Mouse (Mus musculus) hindbrain, embryonic 16.5 days (tissue): ENCODE measurements at regions not wholly inside any gene's neighbourhood (a gene's known extent, or its start where the extent isn't known, plus 50 kb on each side); places are given as distances from the start of the nearest gene placed in this dataset.

Experiments used
- ATAC-seq: fragments of 200-750 bp; cut with Nextera tagmentation; 2 replicates; pipeline ENCODE4 v1.8.0; 2017; ENCODE audit warnings: moderate TSS enrichment, moderate library complexity
- H3K27ac ChIP-seq: fragments of 300-500 bp; sonication (generic); 2 replicates; pipeline ENCODE4 v1.5.1; 2014; ENCODE audit warnings: low read depth, mild to moderate bottlenecking, control low read depth, low read length, moderate library complexity
- H3K27me3 ChIP-seq: fragments of 300-500 bp; sonication (generic); replicated peaks from 2 replicates; pipeline ENCODE4 v1.6.1; 2014; ENCODE audit warnings: low read length; ENCODE audit not compliant: control insufficient read depth, insufficient read depth
- H3K36me3 ChIP-seq: fragments of 300-500 bp; sonication (generic); 2 replicates; pipeline ENCODE4 v1.6.1; 2014; ENCODE audit warnings: mild to moderate bottlenecking, low read length, moderate library complexity, mixed read lengths; ENCODE audit not compliant: control insufficient read depth, insufficient read depth
- H3K4me1 ChIP-seq: fragments of 300-500 bp; sonication (generic); 2 replicates; pipeline ENCODE4 v1.6.1; 2014; ENCODE audit warnings: low read depth, low read length; ENCODE audit not compliant: control insufficient read depth, insufficient read depth
- H3K4me2 ChIP-seq: fragments of 300-500 bp; sonication (generic); 2 replicates; pipeline ENCODE4 v1.6.1; 2014; ENCODE audit warnings: mild to moderate bottlenecking, low read length, control low read depth, moderate library complexity
- H3K4me3 ChIP-seq: fragments of 300-500 bp; sonication (generic); 2 replicates; pipeline ENCODE4 v1.5.1; 2014; ENCODE audit warnings: mild to moderate bottlenecking, low read length, control low read depth, moderate library complexity
- H3K9ac ChIP-seq: fragments of 300-500 bp; sonication (generic); 2 replicates; pipeline ENCODE4 v1.6.1; 2014; ENCODE audit warnings: low read depth, mild to moderate bottlenecking, control low read depth, low read length, moderate library complexity
- H3K9me3 ChIP-seq: fragments of 300-500 bp; sonication (generic); 2 replicates; pipeline ENCODE4 v1.6.1; 2014; ENCODE audit warnings: mild to moderate bottlenecking, low read length, moderate library complexity; ENCODE audit not compliant: control insufficient read depth
- WGBS: fragments of 180-500 bp; shearing (Covaris S2); extraction: QIAGEN DNeasy Blood & Tissue Kit; methylation state at CpG from one replicate; pipeline ENCODE4 v1.1.7; 2014; 5-methylcytosine and 5-hydroxymethylcytosine counted together

DNA sequence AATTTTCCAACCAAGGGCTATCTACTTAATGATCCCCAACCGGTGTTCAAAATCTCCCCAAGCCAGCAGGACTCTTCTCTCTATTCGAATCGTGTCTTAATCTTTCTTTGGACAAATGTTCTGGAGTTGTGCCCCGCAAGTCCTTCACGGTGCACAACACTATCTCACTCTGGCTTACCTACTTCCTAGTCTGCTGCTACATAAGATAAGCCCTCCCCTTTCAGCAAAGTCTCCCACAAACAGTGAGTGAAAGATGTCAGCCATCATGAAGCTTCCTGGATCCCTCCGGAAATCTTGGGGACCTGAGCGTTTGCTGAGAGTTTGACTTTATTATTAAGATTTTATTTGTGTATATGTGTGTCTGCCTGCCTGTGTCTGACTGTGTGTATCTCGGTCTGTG lies 344.7 kb upstream of the Noct start:
- no peak overlapping the region for H3K4me2 ChIP-seq
- H3K27ac ChIP-seq = no peak overlapping the region
- H3K36me3 ChIP-seq = no peaks in the 10 kb centered on the region
- H3K9me3 ChIP-seq = no peaks in the 10 kb centered on the region
- H3K4me1 ChIP-seq = peaks cover 5% of the 10 kb centered on the region
- no peak overlapping the region for H3K4me3 ChIP-seq
- ATAC-seq = no peak
- H3K9ac ChIP-seq = no peak overlapping the region
- H3K27me3 ChIP-seq = no peaks in the 10 kb centered on the region
- WGBS = 80% methylated on average over 8 of the region's 8 CpGs

DNA sequence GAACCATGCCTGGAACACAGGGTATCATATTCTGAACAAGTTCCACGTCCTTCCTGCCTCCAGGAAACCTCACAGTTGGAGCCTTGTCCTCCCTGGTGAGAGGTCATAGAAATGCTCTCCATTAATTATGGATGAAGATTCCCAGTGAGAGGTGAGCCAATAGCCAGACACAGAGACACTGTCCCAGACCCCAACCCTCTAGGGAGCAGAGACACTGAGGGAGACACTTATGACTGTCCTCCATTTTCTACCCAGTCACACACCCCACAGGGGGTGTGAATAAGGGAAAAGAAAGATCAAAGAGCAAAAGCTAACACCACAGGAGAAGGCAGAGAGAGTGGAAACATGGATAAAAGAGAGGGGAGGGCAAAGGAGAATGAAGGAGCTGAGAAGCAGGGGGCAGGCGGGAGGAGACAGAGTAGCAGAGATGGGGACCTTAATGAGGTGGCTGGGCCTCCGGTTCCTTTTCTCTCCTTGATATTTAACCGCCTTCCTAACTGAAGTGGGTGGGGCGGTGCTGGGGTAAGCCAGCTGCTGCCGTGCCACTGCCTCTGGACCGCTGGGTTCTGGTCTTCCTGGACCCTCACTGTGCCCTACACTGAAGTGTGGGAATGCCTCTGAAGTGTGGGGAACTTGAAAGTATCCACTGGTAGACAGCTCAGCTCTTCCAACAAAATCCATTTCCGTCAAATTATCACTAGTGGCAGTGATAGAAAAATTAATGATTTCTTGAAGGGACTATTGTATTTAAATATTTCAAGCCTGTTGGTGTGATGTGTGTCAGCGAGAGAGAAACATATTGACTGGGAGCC lies 342.6 kb upstream of the Noct start:
- H3K27ac ChIP-seq = peak overlapping the region; percentile 58
- 15% methylated on average over 9 of the region's 9 CpGs for WGBS
- H3K4me1 ChIP-seq = peaks cover 5% of the 10 kb centered on the region
- no peaks in the 10 kb centered on the region for H3K9me3 ChIP-seq
- H3K4me2 ChIP-seq = no peak overlapping the region
- no peaks in the 10 kb centered on the region for H3K27me3 ChIP-seq
- no peak overlapping the region for H3K9ac ChIP-seq
- ATAC-seq = peak; percentile 79
- no peak overlapping the region for H3K4me3 ChIP-seq
- no peaks in the 10 kb centered on the region for H3K36me3 ChIP-seq

DNA sequence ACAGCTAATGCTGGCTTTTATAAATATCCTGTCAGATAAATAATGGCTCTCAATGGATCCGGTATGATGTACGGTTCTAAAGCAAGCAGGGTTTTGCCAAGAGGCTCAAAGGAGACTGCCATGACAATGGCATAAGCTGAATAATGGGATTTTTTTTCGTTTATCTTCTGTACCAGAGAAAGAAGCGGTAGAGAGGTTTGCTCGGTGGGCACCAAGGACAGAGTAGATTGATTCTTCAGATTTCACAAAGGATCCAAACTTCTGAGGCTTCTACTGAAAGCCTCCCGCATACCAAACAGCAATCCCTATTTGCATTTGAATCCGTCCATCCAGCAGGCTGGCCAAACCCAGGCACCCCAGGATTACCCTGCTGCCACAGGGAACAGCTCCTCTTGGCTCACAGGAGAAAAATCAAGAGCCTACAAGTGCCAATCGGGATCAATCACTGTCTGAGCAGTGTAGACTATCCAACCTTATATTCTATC lies 342.0 kb upstream of the Noct start:
- H3K4me3 ChIP-seq = no peak overlapping the region
- H3K4me2 ChIP-seq = no peak overlapping the region
- H3K9ac ChIP-seq = no peak overlapping the region
- peak overlapping the region; percentile 58 for H3K27ac ChIP-seq
- no peaks in the 10 kb centered on the region for H3K9me3 ChIP-seq
- no peaks in the 10 kb centered on the region for H3K36me3 ChIP-seq
- 10% methylated on average over 8 of the region's 8 CpGs for WGBS
- peaks cover 5% of the 10 kb centered on the region for H3K4me1 ChIP-seq
- H3K27me3 ChIP-seq = no peaks in the 10 kb centered on the region
- peak; percentile 78 for ATAC-seq

DNA sequence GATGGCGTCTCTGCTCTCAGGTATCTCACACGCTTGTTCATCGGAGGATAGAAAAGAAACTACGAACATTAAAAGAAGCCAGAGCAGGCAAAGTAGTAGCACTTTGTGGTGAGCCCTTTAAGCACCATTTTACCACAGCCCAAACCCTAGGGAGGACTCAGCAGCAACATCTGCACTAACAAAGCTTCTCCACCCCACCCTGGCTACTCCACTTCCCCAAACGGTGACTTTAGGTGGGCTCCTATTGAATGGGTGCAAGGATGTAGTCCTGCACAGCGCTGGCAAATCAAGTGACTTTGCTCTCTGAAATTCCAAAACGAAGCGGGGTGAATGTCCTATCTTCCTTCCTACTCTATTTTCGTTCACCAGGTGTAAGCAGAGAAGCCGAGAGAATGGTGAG lies 337.9 kb upstream of the Noct start:
- H3K4me3 ChIP-seq = no peak overlapping the region
- no peaks in the 10 kb centered on the region for H3K36me3 ChIP-seq
- no peak overlapping the region for H3K27ac ChIP-seq
- 88% methylated on average over 10 of the region's 10 CpGs for WGBS
- peaks cover 5% of the 10 kb centered on the region for H3K4me1 ChIP-seq
- no peak overlapping the region for H3K9ac ChIP-seq
- no peak overlapping the region for H3K4me2 ChIP-seq
- H3K9me3 ChIP-seq = no peaks in the 10 kb centered on the region; the same call in 1 of the 2 replicates
- H3K27me3 ChIP-seq = no peaks in the 10 kb centered on the region
- no peak for ATAC-seq

DNA sequence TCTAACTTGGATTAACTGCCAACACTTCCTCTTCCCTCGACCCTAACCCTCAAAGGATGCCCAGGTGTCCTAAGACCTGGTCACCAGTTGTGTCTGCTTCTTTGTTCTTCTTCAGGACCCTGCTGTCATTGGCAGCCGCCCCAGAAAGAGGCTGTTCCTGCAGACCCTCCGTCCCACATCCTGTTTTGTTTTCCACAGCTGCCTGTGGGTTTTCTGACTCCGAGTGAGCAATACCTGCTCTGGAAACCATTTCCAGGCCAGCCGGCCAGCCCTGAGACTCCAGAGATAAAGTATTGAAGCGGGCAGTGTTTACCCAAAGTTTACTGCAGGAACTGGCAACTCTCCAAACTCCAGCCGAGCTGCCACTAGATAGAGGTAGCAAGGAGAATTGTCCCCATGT lies 337.2 kb upstream of the Noct start:
- H3K27me3 ChIP-seq = no peaks in the 10 kb centered on the region
- H3K4me3 ChIP-seq = no peak overlapping the region
- H3K36me3 ChIP-seq = no peaks in the 10 kb centered on the region
- no peaks in the 10 kb centered on the region; the same call in 1 of the 2 replicates for H3K9me3 ChIP-seq
- H3K27ac ChIP-seq = no peak overlapping the region
- no peak overlapping the region for H3K4me2 ChIP-seq
- H3K4me1 ChIP-seq = no peaks in the 10 kb centered on the region; the same call in 1 of the 2 replicates
- H3K9ac ChIP-seq = no peak overlapping the region
- no peak for ATAC-seq
- WGBS = 49% methylated on average over 7 of the region's 7 CpGs

DNA sequence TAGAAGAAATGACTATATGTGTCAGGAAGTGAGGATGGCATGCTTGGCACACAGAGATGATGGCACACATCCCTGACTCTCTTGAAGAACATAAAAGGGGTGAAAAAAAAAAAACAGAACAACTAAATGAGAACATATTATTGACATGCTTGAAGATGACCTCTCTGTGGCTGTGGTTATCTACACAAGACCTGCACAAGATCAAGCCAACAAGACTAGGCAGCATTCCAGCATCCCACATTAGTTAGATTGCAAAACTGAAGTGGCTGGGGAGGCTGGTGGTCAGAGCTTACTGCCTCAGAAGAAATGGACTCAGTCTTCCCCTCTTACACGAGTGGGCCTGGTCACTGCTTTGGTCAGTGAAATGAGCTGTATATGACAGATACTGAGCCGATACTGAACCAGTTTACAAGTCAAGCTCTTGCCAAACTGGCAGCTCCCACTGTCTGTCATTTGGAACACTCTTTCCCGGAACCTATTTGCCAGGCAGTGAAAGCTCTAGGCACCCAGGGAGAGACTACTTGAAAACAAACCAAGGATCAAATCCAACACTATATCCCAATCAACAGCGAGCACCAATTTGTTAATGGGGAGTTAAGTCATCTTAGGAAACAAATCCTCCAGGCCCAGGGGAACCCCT lies 335.6 kb upstream of the Noct start:
- H3K9me3 ChIP-seq = no peaks in the 10 kb centered on the region; the same call in 1 of the 2 replicates
- ATAC-seq = no peak
- no peaks in the 10 kb centered on the region for H3K36me3 ChIP-seq
- H3K4me2 ChIP-seq = no peak overlapping the region
- no peak overlapping the region for H3K4me3 ChIP-seq
- H3K27me3 ChIP-seq = no peaks in the 10 kb centered on the region
- no peaks in the 10 kb centered on the region; the same call in 1 of the 2 replicates for H3K4me1 ChIP-seq
- no peak overlapping the region for H3K27ac ChIP-seq
- H3K9ac ChIP-seq = no peak overlapping the region
- WGBS = 87% methylated on average over 4 of the region's 4 CpGs

DNA sequence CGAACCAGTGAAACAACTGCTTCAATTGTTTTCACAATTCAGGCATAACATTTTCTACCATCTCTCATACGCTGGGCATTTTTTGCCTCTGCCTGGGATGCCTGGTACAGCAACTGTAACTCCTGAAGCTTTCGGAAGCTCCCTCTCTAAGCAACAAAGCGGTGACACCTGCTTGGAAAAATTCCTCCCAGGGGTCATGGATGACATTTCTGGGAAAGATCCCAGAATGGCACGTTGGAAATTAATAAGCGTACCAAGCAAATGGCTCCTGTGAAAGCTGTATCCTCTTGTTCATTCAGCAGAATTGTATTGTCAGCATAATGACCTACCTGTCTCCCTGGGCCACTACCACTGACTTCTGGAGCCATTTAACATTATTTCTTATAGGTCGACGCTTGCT lies 333.7 kb upstream of the Noct start:
- H3K27me3 ChIP-seq = no peaks in the 10 kb centered on the region
- no peaks in the 10 kb centered on the region; the same call in 1 of the 2 replicates for H3K9me3 ChIP-seq
- H3K4me1 ChIP-seq = no peaks in the 10 kb centered on the region; the same call in 1 of the 2 replicates
- H3K27ac ChIP-seq = no peak overlapping the region
- no peaks in the 10 kb centered on the region for H3K36me3 ChIP-seq
- H3K9ac ChIP-seq = no peak overlapping the region
- no peak overlapping the region for H3K4me2 ChIP-seq
- H3K4me3 ChIP-seq = no peak overlapping the region
- 69% methylated on average over 8 of the region's 8 CpGs for WGBS
- ATAC-seq = no peak

DNA sequence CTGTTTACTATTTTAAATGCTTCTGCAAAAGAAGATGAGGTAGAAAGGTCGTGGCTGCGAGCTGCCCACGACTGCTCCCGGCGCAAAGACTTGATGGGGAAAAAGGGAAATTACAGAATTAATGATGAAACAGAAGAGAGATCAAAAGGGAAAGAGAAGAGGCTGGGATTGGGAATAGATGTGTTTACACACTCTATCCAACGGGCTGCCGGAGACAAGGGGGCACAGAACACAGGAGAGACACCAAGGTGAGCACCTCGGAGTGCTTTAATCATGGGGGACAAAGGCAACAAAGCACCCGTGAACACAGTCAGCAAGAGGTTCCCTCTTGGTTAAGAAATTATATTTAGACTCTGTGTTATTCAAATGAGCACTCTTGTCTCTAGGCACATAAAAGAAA lies 326.1 kb upstream of the Noct start:
- no peak for ATAC-seq
- Histone ChIP-seq H3K4me3 (no peak overlapping the region), H3K9ac (no peak overlapping the region), H3K9me3 (no peaks in the 10 kb centered on the region), H3K27me3 (no peaks in the 10 kb centered on the region), H3K36me3 (no peaks in the 10 kb centered on the region), H3K27ac (no peak overlapping the region), H3K4me2 (no peak overlapping the region), H3K4me1 (no peaks in the 10 kb centered on the region; the same call in 1 of the 2 replicates)
- 67% methylated on average over 9 of the region's 9 CpGs for WGBS

DNA sequence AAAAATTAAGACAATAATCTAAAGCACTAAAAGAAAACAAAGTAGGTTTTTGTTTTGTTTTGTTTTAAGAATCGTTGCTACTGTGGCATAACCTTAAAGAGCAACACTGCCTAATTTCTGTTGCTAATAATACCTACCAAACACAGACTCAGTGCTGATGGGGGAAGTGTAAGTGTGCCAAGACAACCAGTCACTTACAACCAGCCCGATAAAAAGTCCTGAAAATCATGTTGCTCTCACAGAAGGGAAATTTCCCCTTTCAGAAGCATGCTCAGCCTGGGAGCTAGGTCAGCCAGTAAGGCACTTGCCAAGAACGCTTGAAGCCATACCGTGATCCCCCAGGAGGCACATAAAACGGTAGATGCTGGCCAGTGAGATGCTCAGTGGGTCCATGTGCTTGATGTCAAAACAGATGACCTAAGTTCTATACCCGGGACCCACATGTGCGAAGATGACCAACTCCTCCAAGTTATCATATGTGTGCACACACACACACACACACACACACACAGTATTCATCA lies 324.4 kb upstream of the Noct start:
- Histone ChIP-seq H3K4me1 (peaks cover 4% of the 10 kb centered on the region), H3K4me2 (no peak overlapping the region), H3K9me3 (no peaks in the 10 kb centered on the region), H3K27ac (no peak overlapping the region), H3K27me3 (no peaks in the 10 kb centered on the region), H3K4me3 (no peak overlapping the region), H3K9ac (no peak overlapping the region), H3K36me3 (no peaks in the 10 kb centered on the region)
- ATAC-seq = no peak
- WGBS = 68% methylated on average over 7 of the region's 7 CpGs
